Mouse (Mus musculus): ENCODE measurements around the gene Ncmap.

GRCm38 (mm10) chr4:135420416-135420815 is 22.4 kb upstream of the Ncmap start:
- TF ChIP-seq CTCF (IDR thresholded peaks at IDR 0.05; ENCODE audit: low read depth): no peak
- TF ChIP-seq EP300 (IDR thresholded peaks at IDR 0.05; ENCODE audit: low read depth): no peak
